Mouse (Mus musculus): Measurements from ENCODE around the gene Svs2. TPM values are rescaled to one million over a fixed set of nuclear protein-coding genes. Genes with fewer than 3 reads are reported as not detected.

Gene Svs2
- not detected for polyA plus RNA-seq (2014; fragmentation: Illumina TruSeq; extraction: RNeasy Lipid Tissue Mini Kit (QIAGEN cat#74804); ENCODE audit: low read depth, low replicate concordance)

DNA sequence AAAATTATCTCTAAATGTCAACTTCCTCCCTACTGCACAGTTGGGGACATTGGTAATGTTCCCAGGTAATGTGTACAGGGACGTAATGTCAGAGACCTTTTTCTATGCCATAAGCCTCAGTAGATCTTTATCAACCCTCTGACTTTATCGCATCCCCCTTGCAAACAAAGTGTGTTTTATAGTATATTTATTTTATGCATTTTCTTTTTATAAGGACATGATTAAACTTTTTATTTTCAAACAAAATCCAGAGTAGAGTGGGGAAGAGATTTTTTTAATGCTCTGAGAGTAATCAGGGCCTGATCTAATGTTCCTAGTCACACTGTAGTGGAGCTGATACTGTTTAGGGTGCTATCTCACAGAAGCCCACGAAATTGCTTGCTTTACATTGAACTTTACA is at the start of gene Svs2:
Gene Svs2, minus strand, starts transcription at position 101 of the 400 bp plus-strand sequence.

DNA sequence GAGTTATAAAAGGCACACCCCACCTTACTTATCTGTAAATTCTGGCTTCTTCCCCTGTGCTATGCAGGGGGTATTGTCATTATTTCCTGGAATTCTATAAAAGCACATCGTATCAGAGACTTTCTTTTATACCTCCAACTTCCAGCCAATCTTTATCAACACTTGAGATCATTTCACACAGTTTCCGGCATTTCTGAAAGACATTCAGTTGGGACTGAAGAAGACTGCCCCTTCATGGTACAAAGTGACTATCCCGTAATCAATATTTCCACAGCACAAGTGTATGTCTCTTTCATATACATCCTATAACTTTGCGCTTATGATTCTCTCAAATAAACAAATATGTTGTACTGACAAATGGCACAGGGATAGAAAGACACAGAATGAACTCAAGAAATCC is 40.1 kb upstream of the Svs2 start, which contains the start of gene Svs4:
Gene Svs4, minus strand, starts transcription at position 101 of the 400 bp plus-strand sequence.

DNA sequence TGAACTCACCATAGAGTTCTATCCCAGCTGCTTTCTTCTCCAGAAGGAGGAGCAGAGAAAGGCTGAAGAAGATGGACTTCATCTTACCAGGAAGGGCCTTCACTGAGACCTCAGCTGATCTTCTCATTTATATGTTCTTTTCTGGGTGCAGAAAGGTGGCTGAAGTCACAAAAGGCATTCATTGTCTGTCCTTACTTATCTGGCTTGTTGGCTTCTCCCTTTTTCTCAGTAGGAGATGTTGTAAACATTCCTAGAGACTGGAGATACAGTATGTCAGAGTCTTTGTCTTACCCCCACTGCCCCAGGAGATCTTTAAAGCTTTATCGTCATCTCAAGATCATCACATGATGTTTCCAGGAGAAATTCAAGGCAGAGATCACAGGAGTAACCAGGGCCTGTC is 18.3 kb upstream of the Svs2 start, which contains the start of gene Svs3b:
Gene Svs3b, minus strand, starts transcription at position 101 of the 400 bp plus-strand sequence.

GRCm38 (mm10) chr2:164221522-164221921 is 16.7 kb downstream of the Svs2 start, which contains the start of gene Wfdc15b:
Gene Wfdc15b (minus strand): TSS chr2:164221660.

GRCm38 (mm10) chr2:164199626-164200327 is 38.5 kb downstream of the Svs2 start, which contains the start of gene Wfdc15a:
Gene Wfdc15a (minus strand): TSS chr2:164200130.

GRCm38 (mm10) chr2:164190576-164190975 is 47.7 kb downstream of the Svs2 start, which contains the start of gene Wfdc12:
Gene Wfdc12 (minus strand): TSS chr2:164190608.

Other genes starting within 250 kb of the Svs2 start
- 260 TPM for gene Ywhab, start 243.5 kb downstream of the Svs2 start, polyA plus RNA-seq (2014; fragmentation: Illumina TruSeq; extraction: RNeasy Lipid Tissue Mini Kit (QIAGEN cat#74804); ENCODE audit: low read depth, low replicate concordance)
- 1.4 TPM for gene Pabpc1l, start 213.0 kb downstream of the Svs2 start, polyA plus RNA-seq (2014; fragmentation: Illumina TruSeq; extraction: RNeasy Lipid Tissue Mini Kit (QIAGEN cat#74804); ENCODE audit: low read depth, low replicate concordance)
- gene Stk4, start 168.1 kb downstream of the Svs2 start, polyA plus RNA-seq (2014; fragmentation: Illumina TruSeq; extraction: RNeasy Lipid Tissue Mini Kit (QIAGEN cat#74804); ENCODE audit: low read depth, low replicate concordance), result 53.7 TPM
- 8.0 TPM for gene Tomm34, start 167.3 kb downstream of the Svs2 start, polyA plus RNA-seq (2014; fragmentation: Illumina TruSeq; extraction: RNeasy Lipid Tissue Mini Kit (QIAGEN cat#74804); ENCODE audit: low read depth, low replicate concordance)
- gene Kcns1, start 67.4 kb downstream of the Svs2 start, polyA plus RNA-seq (2014; fragmentation: Illumina TruSeq; extraction: RNeasy Lipid Tissue Mini Kit (QIAGEN cat#74804); ENCODE audit: low read depth, low replicate concordance), result not detected
- not detected for gene Wfdc5, start 55.7 kb downstream of the Svs2 start, polyA plus RNA-seq (2014; fragmentation: Illumina TruSeq; extraction: RNeasy Lipid Tissue Mini Kit (QIAGEN cat#74804); ENCODE audit: low read depth, low replicate concordance)
- not detected for gene Wfdc12, start 47.9 kb downstream of the Svs2 start, polyA plus RNA-seq (2014; fragmentation: Illumina TruSeq; extraction: RNeasy Lipid Tissue Mini Kit (QIAGEN cat#74804); ENCODE audit: low read depth, low replicate concordance)
- gene Wfdc15a, start 38.3 kb downstream of the Svs2 start, polyA plus RNA-seq (2014; fragmentation: Illumina TruSeq; extraction: RNeasy Lipid Tissue Mini Kit (QIAGEN cat#74804); ENCODE audit: low read depth, low replicate concordance), result not detected
- 155 TPM for gene Wfdc15b, start 16.8 kb downstream of the Svs2 start, polyA plus RNA-seq (2014; fragmentation: Illumina TruSeq; extraction: RNeasy Lipid Tissue Mini Kit (QIAGEN cat#74804); ENCODE audit: low read depth, low replicate concordance)
- gene Svs3b, start 18.2 kb upstream of the Svs2 start, polyA plus RNA-seq (2014; fragmentation: Illumina TruSeq; extraction: RNeasy Lipid Tissue Mini Kit (QIAGEN cat#74804); ENCODE audit: low read depth, low replicate concordance), result not detected
- not detected for gene Svs4, start 40.0 kb upstream of the Svs2 start, polyA plus RNA-seq (2014; fragmentation: Illumina TruSeq; extraction: RNeasy Lipid Tissue Mini Kit (QIAGEN cat#74804); ENCODE audit: low read depth, low replicate concordance)
- gene Svs3a, start 50.8 kb upstream of the Svs2 start, polyA plus RNA-seq (2014; fragmentation: Illumina TruSeq; extraction: RNeasy Lipid Tissue Mini Kit (QIAGEN cat#74804); ENCODE audit: low read depth, low replicate concordance), result not detected
- not detected for gene Svs6, start 78.3 kb upstream of the Svs2 start, polyA plus RNA-seq (2014; fragmentation: Illumina TruSeq; extraction: RNeasy Lipid Tissue Mini Kit (QIAGEN cat#74804); ENCODE audit: low read depth, low replicate concordance)
- gene Svs5, start 94.3 kb upstream of the Svs2 start, polyA plus RNA-seq (2014; fragmentation: Illumina TruSeq; extraction: RNeasy Lipid Tissue Mini Kit (QIAGEN cat#74804); ENCODE audit: low read depth, low replicate concordance), result not detected
- gene Slpi, start 150.6 kb upstream of the Svs2 start, polyA plus RNA-seq (2014; fragmentation: Illumina TruSeq; extraction: RNeasy Lipid Tissue Mini Kit (QIAGEN cat#74804); ENCODE audit: low read depth, low replicate concordance), result not detected
- gene Rbpjl, start 164.7 kb upstream of the Svs2 start, polyA plus RNA-seq (2014; fragmentation: Illumina TruSeq; extraction: RNeasy Lipid Tissue Mini Kit (QIAGEN cat#74804); ENCODE audit: low read depth, low replicate concordance), result not detected
- 0.16 TPM for gene Matn4, start 166.7 kb upstream of the Svs2 start, polyA plus RNA-seq (2014; fragmentation: Illumina TruSeq; extraction: RNeasy Lipid Tissue Mini Kit (QIAGEN cat#74804); ENCODE audit: low read depth, low replicate concordance)
- gene Sdc4, start 205.4 kb upstream of the Svs2 start, polyA plus RNA-seq (2014; fragmentation: Illumina TruSeq; extraction: RNeasy Lipid Tissue Mini Kit (QIAGEN cat#74804); ENCODE audit: low read depth, low replicate concordance), result 266 TPM
- gene Sys1, start 218.5 kb upstream of the Svs2 start, polyA plus RNA-seq (2014; fragmentation: Illumina TruSeq; extraction: RNeasy Lipid Tissue Mini Kit (QIAGEN cat#74804); ENCODE audit: low read depth, low replicate concordance), result 10.3 TPM
- not detected for gene Gm20458, start 222.5 kb upstream of the Svs2 start, polyA plus RNA-seq (2014; fragmentation: Illumina TruSeq; extraction: RNeasy Lipid Tissue Mini Kit (QIAGEN cat#74804); ENCODE audit: low read depth, low replicate concordance)
- not detected for gene Trp53tg5, start 235.3 kb upstream of the Svs2 start, polyA plus RNA-seq (2014; fragmentation: Illumina TruSeq; extraction: RNeasy Lipid Tissue Mini Kit (QIAGEN cat#74804); ENCODE audit: low read depth, low replicate concordance)
- gene Dbndd2, start 247.6 kb upstream of the Svs2 start, polyA plus RNA-seq (2014; fragmentation: Illumina TruSeq; extraction: RNeasy Lipid Tissue Mini Kit (QIAGEN cat#74804); ENCODE audit: low read depth, low replicate concordance), result 3.8 TPM

Measured in kidney, adult 10 weeks (tissue).